Mouse (Mus musculus): ENCODE measurements around the gene Mlh3. TPM values are rescaled to one million over a fixed set of nuclear protein-coding genes. Genes with fewer than 3 reads are reported as not detected.

Mlh3 gene
- polyA plus RNA-seq, 1 experiment from 2014 or later = 9.1 TPM

- ATAC-seq = no peak
- H3K27me3 ChIP-seq (ENCODE audit: control insufficient read depth, insufficient read depth, low read depth, low read length) = no peaks in the 10 kb centered on the region
- H3K9me3 ChIP-seq (replicated peaks; ENCODE audit: control insufficient read depth, low read length, poor library complexity, severe bottlenecking) = no peaks in the 10 kb centered on the region
- no peak overlapping the region for H3K9ac ChIP-seq (ENCODE audit: low read depth, low read length)
- H3K4me1 ChIP-seq (ENCODE audit: control insufficient read depth, insufficient read depth, low read length) = peaks cover 11% of the 10 kb centered on the region; the same call in 1 of the 2 replicates
- peak overlapping the region; percentile 34; the same call in 1 of the 2 replicates for H3K27ac ChIP-seq (ENCODE audit: low read length)
- WGBS = 63% methylated on average over 2 of the region's 2 CpGs
- no peaks in the 10 kb centered on the region for H3K36me3 ChIP-seq (ENCODE audit: control insufficient read depth, insufficient read depth, low read length)
- no peak overlapping the region for H3K4me3 ChIP-seq (ENCODE audit: low read depth, low read length)
- H3K4me2 ChIP-seq (ENCODE audit: low read length) = no peak overlapping the region
Observed at GRCm38 (mm10) chr12:85201830-85202147, 68.6 kb downstream of the Mlh3 start.

- 13% methylated on average over 23 of the region's 24 CpGs for WGBS
- H3K4me2 ChIP-seq (ENCODE audit: low read length) = peak overlapping the region; percentile 7; the same call in 1 of the 2 replicates
- ATAC-seq = peak; percentile 75
- no peaks in the 10 kb centered on the region for H3K9me3 ChIP-seq (replicated peaks; ENCODE audit: control insufficient read depth, low read length, poor library complexity, severe bottlenecking)
- H3K27me3 ChIP-seq (ENCODE audit: control insufficient read depth, insufficient read depth, low read depth, low read length) = no peaks in the 10 kb centered on the region
- H3K4me1 ChIP-seq (ENCODE audit: control insufficient read depth, insufficient read depth, low read length) = peaks cover 11% of the 10 kb centered on the region; the same call in 1 of the 2 replicates
- peak overlapping the region; percentile 33; the same call in 1 of the 2 replicates for H3K9ac ChIP-seq (ENCODE audit: low read depth, low read length)
- H3K27ac ChIP-seq (ENCODE audit: low read length) = peak overlapping the region; percentile 34
- no peak overlapping the region for H3K4me3 ChIP-seq (ENCODE audit: low read depth, low read length)
- H3K36me3 ChIP-seq (ENCODE audit: control insufficient read depth, insufficient read depth, low read length) = no peaks in the 10 kb centered on the region
Observed at GRCm38 (mm10) chr12:85200929-85201829, 69.2 kb downstream of the Mlh3 start.

- no peak for ATAC-seq
- H3K27me3 ChIP-seq (ENCODE audit: control insufficient read depth, insufficient read depth, low read depth, low read length) = no peaks in the 10 kb centered on the region
- H3K36me3 ChIP-seq (ENCODE audit: control insufficient read depth, insufficient read depth, low read length) = no peaks in the 10 kb centered on the region
- H3K27ac ChIP-seq (ENCODE audit: low read length) = no peak overlapping the region
- H3K9me3 ChIP-seq (replicated peaks; ENCODE audit: control insufficient read depth, low read length, poor library complexity, severe bottlenecking) = no peaks in the 10 kb centered on the region
- H3K4me2 ChIP-seq (ENCODE audit: low read length) = no peak overlapping the region
- H3K4me1 ChIP-seq (ENCODE audit: control insufficient read depth, insufficient read depth, low read length) = peaks cover 11% of the 10 kb centered on the region; the same call in 1 of the 2 replicates
- WGBS = 78% methylated on average over 1 of the region's 1 CpGs
- H3K9ac ChIP-seq (ENCODE audit: low read depth, low read length) = no peak overlapping the region
- no peak overlapping the region for H3K4me3 ChIP-seq (ENCODE audit: low read depth, low read length)
Observed at GRCm38 (mm10) chr12:85199954-85200353, 70.4 kb downstream of the Mlh3 start.

- H3K4me3 ChIP-seq (ENCODE audit: low read depth, low read length) = no peak overlapping the region
- H3K4me1 ChIP-seq (ENCODE audit: control insufficient read depth, insufficient read depth, low read length) = peaks cover 11% of the 10 kb centered on the region; the same call in 1 of the 2 replicates
- H3K27me3 ChIP-seq (ENCODE audit: control insufficient read depth, insufficient read depth, low read depth, low read length) = no peaks in the 10 kb centered on the region
- H3K9me3 ChIP-seq (replicated peaks; ENCODE audit: control insufficient read depth, low read length, poor library complexity, severe bottlenecking) = no peaks in the 10 kb centered on the region
- no peak for ATAC-seq
- no peak overlapping the region for H3K4me2 ChIP-seq (ENCODE audit: low read length)
- H3K27ac ChIP-seq (ENCODE audit: low read length) = no peak overlapping the region
- no peak overlapping the region for H3K9ac ChIP-seq (ENCODE audit: low read depth, low read length)
- 62% methylated on average over 8 of the region's 8 CpGs for WGBS
- H3K36me3 ChIP-seq (ENCODE audit: control insufficient read depth, insufficient read depth, low read length) = no peaks in the 10 kb centered on the region
Observed at GRCm38 (mm10) chr12:85197936-85198335, 72.5 kb downstream of the Mlh3 start.

GRCm38 (mm10) chr12:85197371-85197770 lies 73.0 kb downstream of the Mlh3 start:
- H3K9me3 ChIP-seq (replicated peaks; ENCODE audit: control insufficient read depth, low read length, poor library complexity, severe bottlenecking) = no peaks in the 10 kb centered on the region
- WGBS = 73% methylated on average over 7 of the region's 7 CpGs
- no peak for ATAC-seq

GRCm38 (mm10) chr12:85196191-85196590 lies 74.2 kb downstream of the Mlh3 start:
- Histone ChIP-seq H3K4me1 (ENCODE audit: control insufficient read depth, insufficient read depth, low read length) (peaks cover 6% of the 10 kb centered on the region; the same call in 1 of the 2 replicates), H3K27me3 (ENCODE audit: control insufficient read depth, insufficient read depth, low read depth, low read length) (no peaks in the 10 kb centered on the region), H3K4me2 (ENCODE audit: low read length) (no peak overlapping the region), H3K4me3 (ENCODE audit: low read depth, low read length) (no peak overlapping the region), H3K36me3 (ENCODE audit: control insufficient read depth, insufficient read depth, low read length) (no peaks in the 10 kb centered on the region), H3K9ac (ENCODE audit: low read depth, low read length) (no peak overlapping the region), H3K27ac (ENCODE audit: low read length) (no peak overlapping the region), H3K9me3 (replicated peaks; ENCODE audit: control insufficient read depth, low read length, poor library complexity, severe bottlenecking) (no peaks in the 10 kb centered on the region)
- ATAC-seq = no peak
- 93% methylated on average over 10 of the region's 10 CpGs for WGBS

More at GRCm38 (mm10) chr12:85197371-85197770, 73.0 kb downstream of the Mlh3 start:
- Histone ChIP-seq H3K36me3 (ENCODE audit: control insufficient read depth, insufficient read depth, low read length) (no peaks in the 10 kb centered on the region), H3K4me2 (ENCODE audit: low read length) (no peak overlapping the region), H3K9ac (ENCODE audit: low read depth, low read length) (no peak overlapping the region), H3K27me3 (ENCODE audit: control insufficient read depth, insufficient read depth, low read depth, low read length) (no peaks in the 10 kb centered on the region), H3K4me1 (ENCODE audit: control insufficient read depth, insufficient read depth, low read length) (peaks cover 11% of the 10 kb centered on the region; the same call in 1 of the 2 replicates), H3K27ac (ENCODE audit: low read length) (no peak overlapping the region), H3K4me3 (ENCODE audit: low read depth, low read length) (no peak overlapping the region)

- Histone ChIP-seq H3K9ac (ENCODE audit: low read depth, low read length) (no peak overlapping the region), H3K27me3 (ENCODE audit: control insufficient read depth, insufficient read depth, low read depth, low read length) (no peaks in the 10 kb centered on the region), H3K36me3 (ENCODE audit: control insufficient read depth, insufficient read depth, low read length) (no peaks in the 10 kb centered on the region), H3K4me2 (ENCODE audit: low read length) (no peak overlapping the region), H3K27ac (ENCODE audit: low read length) (no peak overlapping the region; the same call in 1 of the 2 replicates), H3K4me1 (ENCODE audit: control insufficient read depth, insufficient read depth, low read length) (no peaks in the 10 kb centered on the region), H3K9me3 (replicated peaks; ENCODE audit: control insufficient read depth, low read length, poor library complexity, severe bottlenecking) (no peaks in the 10 kb centered on the region), H3K4me3 (ENCODE audit: low read depth, low read length) (no peak overlapping the region)
- no peak for ATAC-seq
- 88% methylated on average over 5 of the region's 5 CpGs for WGBS
Observed at GRCm38 (mm10) chr12:85195086-85195485, 75.3 kb downstream of the Mlh3 start.

GRCm38 (mm10) chr12:85194623-85195018 lies 75.8 kb downstream of the Mlh3 start:
- no peak overlapping the region; the same call in 1 of the 2 replicates for H3K27ac ChIP-seq (ENCODE audit: low read length)

More at GRCm38 (mm10) chr12:85194623-85195018, 75.8 kb downstream of the Mlh3 start:
- no peaks in the 10 kb centered on the region for H3K27me3 ChIP-seq (ENCODE audit: control insufficient read depth, insufficient read depth, low read depth, low read length)
- ATAC-seq = 0 out of 2 replicates have a peak, but pooled peaks have one; percentile 51
- H3K4me3 ChIP-seq (ENCODE audit: low read depth, low read length) = no peak overlapping the region
- no peak overlapping the region for H3K9ac ChIP-seq (ENCODE audit: low read depth, low read length)
- H3K4me2 ChIP-seq (ENCODE audit: low read length) = no peak overlapping the region
- H3K36me3 ChIP-seq (ENCODE audit: control insufficient read depth, insufficient read depth, low read length) = no peaks in the 10 kb centered on the region
- no peaks in the 10 kb centered on the region for H3K4me1 ChIP-seq (ENCODE audit: control insufficient read depth, insufficient read depth, low read length)
- 55% methylated on average over 4 of the region's 4 CpGs for WGBS
- no peaks in the 10 kb centered on the region for H3K9me3 ChIP-seq (replicated peaks; ENCODE audit: control insufficient read depth, low read length, poor library complexity, severe bottlenecking)
